Comparison of ENCODE assay signal across 8 mouse cellular contexts in the genomic region with DNA sequence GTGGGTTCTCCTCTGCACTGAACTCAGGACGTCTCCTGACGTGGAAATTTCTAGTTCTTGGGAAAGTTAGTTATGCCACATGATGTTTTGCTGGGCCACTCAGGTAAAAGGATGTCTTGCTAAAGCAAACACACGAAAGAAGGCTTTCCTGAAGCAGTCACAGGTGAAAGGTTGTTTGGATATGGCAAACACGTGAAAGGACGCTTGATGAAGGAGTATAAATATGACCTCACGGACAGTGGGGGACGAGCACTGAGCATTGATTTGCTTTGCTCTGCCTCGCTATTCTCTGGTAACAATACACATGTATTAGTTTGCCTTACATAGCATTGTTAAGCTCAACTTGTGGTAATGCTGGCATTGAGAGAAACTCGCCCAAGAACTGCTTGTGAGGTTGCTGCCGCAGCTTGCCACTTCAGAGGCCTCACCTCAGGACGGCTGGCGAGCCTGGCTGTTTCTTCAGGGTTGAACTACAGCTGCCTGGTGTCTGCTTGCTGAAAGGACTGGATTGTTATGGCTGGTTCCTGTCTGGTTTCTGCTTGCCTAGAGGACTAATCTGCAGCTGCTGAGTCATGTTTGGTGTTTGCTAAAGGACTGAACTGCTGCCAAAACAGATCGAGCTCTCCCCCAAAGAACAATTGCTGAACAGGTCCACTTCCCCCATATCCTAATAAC.
DNase-seq lines count a peak whose midpoint lies in the region.

No protein-coding gene starts in this region.

- peak; percentile 41 to 76 for DNase-seq in adrenal gland, adult (ENCODE audit: inconsistent age in 2 of 2, low spot score in 1 of 2)
- no peak for DNase-seq in adrenal gland, adult 18-20 months (ENCODE audit: low spot score in 2 of 2)
- peak; percentile 17 to 20 for DNase-seq in layer of hippocampus, postnatal 36 days
- DNase-seq in layer of hippocampus, postnatal 14 days (ENCODE audit: low spot score in 2 of 2): no peak
- peak; percentile 24 for DNase-seq in forelimb bud, embryonic 11.5 days (ENCODE audit: low read depth, low spot score)
- peak; percentile 14 for DNase-seq in lung, postnatal 10 days
- no peak for DNase-seq in gastrocnemius, adult 8-10 months (ENCODE audit: low spot score in 2 of 2)
- no peak for DNase-seq in spleen, adult 18-20 months

Comparison
In these comparisons a context has a peak if more than half of its experiments do, and no peak if none do; other contexts are left out.
1. DNase-seq: peak in adrenal gland, adult (2 of 2), layer of hippocampus, postnatal 36 days (2 of 2), forelimb bud, embryonic 11.5 days (single experiment) and lung, postnatal 10 days (single experiment); none in adrenal gland, adult 18-20 months (0 of 2), layer of hippocampus, postnatal 14 days (0 of 2), gastrocnemius, adult 8-10 months (0 of 2) and spleen, adult 18-20 months (0 of 2).